Mouse (Mus musculus) erythroblast, embryonic 14.5 days (primary cell): ENCODE results near the gene Cib1. TPM values are rescaled to one million over a fixed set of nuclear protein-coding genes. Genes with fewer than 3 reads are reported as not detected.

Experiments
- H3K27me3 ChIP-seq: 2 replicates; pipeline ENCODE4 v1.6.1; 2012; ENCODE audit warnings: inconsistent platforms; ENCODE audit not compliant: control insufficient read depth
- H3K36me3 ChIP-seq: 2 replicates; pipeline ENCODE4 v1.6.1; 2012; ENCODE audit warnings: mild to moderate bottlenecking, inconsistent platforms; ENCODE audit not compliant: control insufficient read depth
- H3K4me1 ChIP-seq: 2 replicates; pipeline ENCODE4 v1.6.1; 2012; ENCODE audit warnings: inconsistent platforms; ENCODE audit not compliant: control insufficient read depth
- H3K4me3 ChIP-seq: replicated peaks from 2 replicates; pipeline ENCODE3; 2012; ENCODE audit warnings: moderate library complexity, mild to moderate bottlenecking, inconsistent platforms
- H3K9me3 ChIP-seq: 2 replicates; pipeline ENCODE4 v1.6.1; 2012; ENCODE audit warnings: low read length, inconsistent platforms, mixed read lengths; ENCODE audit not compliant: control insufficient read depth
- GATA1 ChIP-seq: IDR thresholded peaks from 2 replicates; pipeline ENCODE4 v1.6.1; 2012; ENCODE audit warnings: low read length, inconsistent platforms, mixed read lengths
- TAL1 ChIP-seq: IDR thresholded peaks from 3 replicates; pipeline ENCODE4 v1.6.1; 2012; ENCODE audit warnings: low read length, inconsistent platforms, mixed read lengths
- polyA plus RNA-seq: library from polyadenylated mRNA; stranded (reverse); fragments of >175 nt; gene quantifications from 2 replicates; pipeline ENCODE4 v1.2.3, GENCODE M21; 2012

Gene Cib1
- polyA plus RNA-seq, 1 experiment = 10.7 TPM

DNA sequence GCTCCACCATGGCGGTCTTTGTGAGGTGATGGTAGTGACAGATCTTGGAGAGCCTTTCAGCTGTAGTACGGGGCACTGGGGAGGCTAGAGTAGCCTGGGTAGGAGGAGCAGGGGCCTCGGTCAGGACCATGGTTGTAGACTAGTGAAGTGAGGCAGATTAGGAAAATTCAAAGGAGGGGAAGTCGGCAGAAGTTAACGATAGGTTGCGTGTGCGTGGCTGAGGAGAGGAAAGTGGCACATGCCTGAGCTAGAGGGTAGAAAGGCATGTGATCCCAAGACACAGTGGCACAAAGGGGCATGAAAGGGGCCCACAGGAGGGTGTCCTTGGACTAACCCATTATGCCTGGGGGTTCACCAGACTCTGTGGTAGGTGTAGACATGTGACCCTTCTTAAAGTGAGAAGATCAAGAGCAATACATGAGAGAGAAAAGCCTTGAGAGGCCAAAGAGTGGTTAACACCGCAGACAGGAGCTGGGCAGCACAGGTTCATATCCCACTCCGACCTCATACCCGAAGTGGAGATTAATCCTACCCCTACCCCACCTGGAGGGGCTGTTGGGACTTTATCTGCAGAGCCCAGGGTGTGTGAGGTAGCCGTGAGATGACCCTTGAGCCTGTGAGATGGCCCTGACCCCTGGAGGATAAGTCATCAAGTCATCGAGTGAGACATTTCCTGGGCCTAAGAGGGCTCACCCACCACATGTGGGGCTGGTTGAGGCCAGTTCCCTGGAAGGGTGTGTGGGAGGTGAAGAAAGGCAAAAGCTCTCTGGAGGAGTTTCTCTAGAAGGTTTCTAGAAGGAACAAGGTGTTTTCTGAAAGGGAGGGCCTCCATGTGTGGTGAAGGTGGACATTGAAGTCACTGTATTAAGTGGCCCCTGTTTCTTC, 26.7 kb downstream of the Cib1 start:
- Histone ChIP-seq H3K27me3 (no peaks in the 10 kb centered on the region), H3K36me3 (peaks cover 88% of the 10 kb centered on the region), H3K4me3 (peak overlapping the region; percentile 63), H3K9me3 (no peaks in the 10 kb centered on the region), H3K4me1 (peaks cover 100% of the 10 kb centered on the region)
- TF ChIP-seq TAL1 = no peak
- no peak for TF ChIP-seq GATA1

DNA sequence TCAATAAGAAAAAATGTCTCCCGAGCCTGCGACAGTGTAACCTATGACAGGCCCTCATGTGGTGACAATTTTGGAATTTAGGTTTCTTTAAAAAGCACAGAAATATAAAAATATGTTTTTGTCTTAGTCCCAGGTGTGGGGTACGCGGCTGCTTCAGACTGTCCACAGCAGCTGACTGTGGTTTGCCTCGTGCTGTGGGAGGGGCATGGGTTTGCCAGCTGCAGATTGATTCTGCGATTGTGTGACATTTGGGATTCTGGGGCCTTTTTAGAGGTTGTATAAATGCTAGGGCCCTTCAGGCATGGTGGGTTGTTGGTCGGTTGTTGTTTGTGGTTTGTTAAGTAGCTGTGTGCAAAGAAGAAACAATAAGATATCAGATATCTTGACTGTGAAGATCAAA, 27.7 kb downstream of the Cib1 start:
- peaks cover 100% of the 10 kb centered on the region for H3K4me1 ChIP-seq
- TF ChIP-seq TAL1 = no peak
- no peak; the same call in 1 of the 2 replicates for TF ChIP-seq GATA1
- peaks cover 88% of the 10 kb centered on the region for H3K36me3 ChIP-seq
- no peaks in the 10 kb centered on the region for H3K9me3 ChIP-seq
- peak overlapping the region; percentile 20 for H3K4me3 ChIP-seq
- H3K27me3 ChIP-seq = no peaks in the 10 kb centered on the region

DNA sequence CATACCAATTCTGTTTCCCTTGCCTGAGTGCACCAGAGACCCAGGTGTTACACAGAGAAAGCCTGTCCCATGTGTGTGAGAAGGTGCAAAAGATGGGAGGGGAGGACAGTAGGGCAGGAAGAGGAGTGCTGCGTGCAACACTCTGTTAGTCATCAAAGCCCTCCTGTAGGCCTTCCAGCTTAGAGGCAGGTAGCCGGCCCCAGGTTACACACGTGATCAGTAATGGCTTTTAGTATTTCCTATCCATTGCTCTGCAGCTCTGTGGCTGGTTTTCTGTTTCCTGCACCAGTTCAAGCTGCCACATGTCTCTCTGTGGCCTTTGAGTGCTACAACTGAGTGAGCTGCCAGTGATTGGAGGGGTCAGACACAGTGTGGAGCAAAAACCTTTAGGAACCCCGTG, 28.3 kb downstream of the Cib1 start:
- peak overlapping the region; percentile 1 for H3K4me3 ChIP-seq

DNA sequence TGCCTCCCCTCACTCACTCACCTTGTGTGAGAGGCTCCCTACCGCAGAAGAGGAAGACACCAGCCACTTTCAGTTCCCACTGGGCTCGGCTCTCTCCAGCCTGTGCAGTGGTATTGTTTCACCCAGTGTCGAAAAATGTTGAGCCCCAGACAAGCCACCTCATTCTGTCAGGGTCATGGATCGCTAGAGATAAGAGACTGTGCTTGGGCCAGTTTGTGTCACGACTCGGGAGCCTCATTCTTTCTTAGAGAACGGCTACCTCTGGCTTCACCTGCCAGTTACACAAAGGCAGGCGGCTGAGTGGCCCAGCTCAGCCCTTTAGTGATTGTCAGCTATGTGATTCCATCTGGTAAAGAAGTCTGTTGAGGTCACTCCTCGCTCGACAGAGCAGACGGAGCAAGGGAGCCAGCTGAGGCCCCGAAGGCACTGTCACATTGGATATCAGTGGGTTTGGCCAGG, 28.9 kb downstream of the Cib1 start:
- TF ChIP-seq TAL1 (no peak), GATA1 (peak; percentile 63; the same call in 1 of the 2 replicates)
- Histone ChIP-seq H3K27me3 (no peaks in the 10 kb centered on the region), H3K36me3 (peaks cover 95% of the 10 kb centered on the region), H3K4me1 (peaks cover 94% of the 10 kb centered on the region), H3K4me3 (peak overlapping the region; percentile 57), H3K9me3 (no peaks in the 10 kb centered on the region)

More for the DNA sequence above, 28.3 kb downstream of the Cib1 start:
- Histone ChIP-seq H3K36me3 (peaks cover 89% of the 10 kb centered on the region), H3K27me3 (no peaks in the 10 kb centered on the region), H3K9me3 (no peaks in the 10 kb centered on the region), H3K4me1 (peaks cover 100% of the 10 kb centered on the region)
- TF ChIP-seq TAL1 (no peak), GATA1 (no peak)

DNA sequence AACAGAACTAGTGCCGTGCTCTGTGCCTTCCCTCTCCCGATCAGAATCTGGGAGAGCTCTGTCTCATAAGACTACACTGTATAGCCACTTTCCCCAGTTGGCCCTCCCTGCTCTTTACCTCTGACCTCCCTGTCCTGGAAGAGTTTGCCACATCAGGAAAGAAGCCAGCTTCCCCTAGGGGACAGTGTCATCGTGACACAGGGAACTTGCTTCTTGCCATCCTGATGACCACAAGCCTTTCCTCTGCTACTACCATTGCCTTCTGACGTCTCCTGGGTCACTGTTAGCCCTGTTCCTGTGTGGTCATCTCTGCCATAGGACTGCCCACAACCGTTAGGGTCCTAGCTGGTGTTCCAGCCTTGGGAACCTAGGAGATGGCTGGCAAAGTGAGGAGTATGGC, 29.7 kb downstream of the Cib1 start:
- Histone ChIP-seq H3K4me1 (peaks cover 90% of the 10 kb centered on the region), H3K27me3 (no peaks in the 10 kb centered on the region), H3K36me3 (peaks cover 92% of the 10 kb centered on the region), H3K9me3 (no peaks in the 10 kb centered on the region), H3K4me3 (peak overlapping the region; percentile 57)
- TF ChIP-seq GATA1 (no peak), TAL1 (no peak)

DNA sequence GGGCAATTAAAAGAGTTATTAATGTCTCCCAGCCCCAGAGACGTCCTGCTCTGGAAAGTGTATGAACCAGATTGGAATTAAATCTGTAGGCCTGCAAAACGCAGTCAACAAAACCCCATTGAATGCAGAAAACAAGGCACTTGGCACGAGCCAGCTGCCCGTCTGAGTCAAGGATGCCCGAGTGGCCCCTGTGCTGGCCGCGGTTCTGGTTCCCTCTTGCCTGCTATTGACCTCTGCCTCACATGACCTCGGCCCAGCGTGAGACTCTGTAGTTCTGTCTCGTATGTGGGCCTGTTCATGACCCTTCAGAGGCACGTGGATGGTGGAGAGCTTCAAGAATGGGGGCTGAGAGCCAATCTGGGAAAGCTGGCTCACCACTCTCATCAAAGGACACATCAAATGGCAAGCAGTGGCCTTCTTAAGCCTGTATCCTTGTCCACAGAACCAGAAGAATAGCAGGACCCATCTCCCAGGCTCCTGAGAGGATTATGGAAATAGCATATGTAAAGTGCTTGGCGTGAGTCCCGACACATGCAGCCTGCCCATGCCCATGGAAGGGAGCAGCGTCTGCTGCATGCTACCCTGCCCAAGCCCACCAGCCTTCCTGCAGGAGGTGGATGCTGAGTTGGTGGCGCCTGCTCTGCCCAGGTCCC, 30.6 kb downstream of the Cib1 start:
- peaks cover 90% of the 10 kb centered on the region for H3K4me1 ChIP-seq
- TF ChIP-seq GATA1 (no peak), TAL1 (no peak)
- peak overlapping the region; percentile 85 for H3K4me3 ChIP-seq
- H3K9me3 ChIP-seq = no peaks in the 10 kb centered on the region
- H3K27me3 ChIP-seq = no peaks in the 10 kb centered on the region
- H3K36me3 ChIP-seq = peaks cover 82% of the 10 kb centered on the region

DNA sequence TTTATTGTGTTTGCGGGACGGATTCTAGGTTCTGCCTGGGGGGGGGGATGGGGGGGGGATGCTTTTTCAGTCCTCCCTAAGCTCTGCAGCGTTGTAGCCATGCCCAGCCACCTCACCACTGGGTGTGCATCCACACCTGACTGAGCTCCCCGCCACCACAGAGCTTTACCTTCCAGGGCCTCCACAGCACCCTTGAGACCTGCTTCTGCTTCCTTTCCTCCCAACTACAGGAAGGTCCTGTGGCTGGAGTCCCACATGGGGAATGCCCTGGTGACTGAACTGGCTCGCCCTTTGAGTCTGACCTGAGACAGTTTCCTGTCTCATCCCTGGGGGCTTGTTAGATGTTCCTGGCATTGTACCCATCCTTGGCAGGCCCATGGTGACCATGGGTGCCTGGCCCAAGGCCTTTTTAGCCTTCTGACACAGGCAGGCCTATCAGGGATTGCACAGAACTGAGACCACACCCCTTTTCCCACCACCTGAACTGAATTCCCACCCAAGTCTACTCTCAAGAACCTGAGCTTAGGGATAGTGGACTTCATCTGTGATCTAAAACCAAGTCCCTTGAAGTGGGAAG, 31.6 kb downstream of the Cib1 start:
- Histone ChIP-seq H3K9me3 (no peaks in the 10 kb centered on the region), H3K27me3 (no peaks in the 10 kb centered on the region), H3K4me1 (peaks cover 89% of the 10 kb centered on the region), H3K36me3 (peaks cover 75% of the 10 kb centered on the region), H3K4me3 (peak overlapping the region; percentile 85)
- TF ChIP-seq TAL1 = no peak
- no peak for TF ChIP-seq GATA1

DNA sequence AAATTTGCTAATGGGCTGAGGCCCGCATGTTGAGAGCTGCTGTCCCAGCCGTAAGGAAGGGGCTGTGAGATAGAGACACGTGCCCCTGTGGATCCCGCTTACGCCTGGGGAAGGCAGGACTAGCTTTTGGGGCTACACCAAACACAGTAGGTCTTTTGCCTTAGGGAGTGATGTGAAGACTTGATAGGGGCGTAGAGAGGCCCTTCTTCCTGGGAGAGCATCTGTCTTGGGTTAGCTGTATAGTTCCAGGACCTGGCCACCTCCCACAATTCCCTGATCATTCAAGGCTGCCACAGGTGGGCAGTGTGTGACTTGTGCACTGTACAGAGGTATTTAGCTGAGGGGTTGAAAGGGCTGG, 32.0 kb downstream of the Cib1 start:
- no peak for TF ChIP-seq TAL1
- no peak for TF ChIP-seq GATA1
- H3K36me3 ChIP-seq = peaks cover 71% of the 10 kb centered on the region
- peaks cover 89% of the 10 kb centered on the region for H3K4me1 ChIP-seq
- no peaks in the 10 kb centered on the region for H3K9me3 ChIP-seq
- no peaks in the 10 kb centered on the region for H3K27me3 ChIP-seq
- peak overlapping the region; percentile 85 for H3K4me3 ChIP-seq
